Mouse (Mus musculus) CD4-positive helper T cell, adult 2 months (primary cell): ENCODE results near the gene Misp.

Experiments used
- DNase-seq: peaks from one replicate; pipeline ENCODE4 v3.0.0-alpha.2; 2012; ENCODE audit warnings: low read depth, missing footprints, low spot score

Gene Misp

DNA sequence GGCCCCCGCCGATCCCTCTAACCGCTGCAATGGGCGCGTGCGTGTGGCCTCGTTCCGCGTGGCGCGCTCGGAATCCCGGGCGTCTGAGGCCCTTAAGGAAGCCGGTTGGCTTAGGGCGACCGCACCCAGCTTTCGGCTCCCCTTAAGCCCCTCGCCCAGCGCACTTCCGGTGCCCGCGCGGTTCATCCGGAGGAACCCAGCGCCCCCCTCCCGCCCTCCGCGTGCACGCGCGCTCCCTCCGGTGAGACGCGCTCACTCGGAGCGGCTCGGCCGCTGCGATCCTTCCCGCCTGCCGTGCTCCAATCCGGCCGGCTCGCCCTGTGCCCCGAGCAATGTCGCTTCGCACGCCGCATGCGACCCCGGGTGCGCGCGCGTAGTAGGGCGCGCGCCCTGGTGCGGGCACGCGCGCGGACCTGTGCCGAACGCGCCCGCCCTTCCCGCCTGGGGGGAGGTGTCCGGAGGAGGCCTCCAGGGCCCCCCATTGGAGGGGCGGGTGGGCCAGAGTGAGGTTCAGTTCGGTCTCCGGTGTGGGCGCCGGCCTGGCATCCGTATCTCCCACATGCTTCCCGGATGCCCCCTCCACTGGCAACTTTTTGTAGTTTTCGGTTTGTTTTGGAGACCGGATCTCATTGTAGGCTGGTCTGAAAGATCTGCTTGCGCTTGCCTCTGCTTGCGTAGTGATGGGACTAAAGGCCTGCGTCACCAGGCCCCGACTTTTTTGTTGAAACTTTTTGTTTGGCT lies 34.2 kb downstream of the Misp start:
- peak; percentile 88 for DNase-seq

- DNase-seq, result peak; percentile 63
Measured at GRCm38 (mm10) chr10:79855558-79856184, 34.9 kb downstream of the Misp start.

GRCm38 (mm10) chr10:79856280-79856679 lies 35.5 kb downstream of the Misp start:
- no peak for DNase-seq

DNA sequence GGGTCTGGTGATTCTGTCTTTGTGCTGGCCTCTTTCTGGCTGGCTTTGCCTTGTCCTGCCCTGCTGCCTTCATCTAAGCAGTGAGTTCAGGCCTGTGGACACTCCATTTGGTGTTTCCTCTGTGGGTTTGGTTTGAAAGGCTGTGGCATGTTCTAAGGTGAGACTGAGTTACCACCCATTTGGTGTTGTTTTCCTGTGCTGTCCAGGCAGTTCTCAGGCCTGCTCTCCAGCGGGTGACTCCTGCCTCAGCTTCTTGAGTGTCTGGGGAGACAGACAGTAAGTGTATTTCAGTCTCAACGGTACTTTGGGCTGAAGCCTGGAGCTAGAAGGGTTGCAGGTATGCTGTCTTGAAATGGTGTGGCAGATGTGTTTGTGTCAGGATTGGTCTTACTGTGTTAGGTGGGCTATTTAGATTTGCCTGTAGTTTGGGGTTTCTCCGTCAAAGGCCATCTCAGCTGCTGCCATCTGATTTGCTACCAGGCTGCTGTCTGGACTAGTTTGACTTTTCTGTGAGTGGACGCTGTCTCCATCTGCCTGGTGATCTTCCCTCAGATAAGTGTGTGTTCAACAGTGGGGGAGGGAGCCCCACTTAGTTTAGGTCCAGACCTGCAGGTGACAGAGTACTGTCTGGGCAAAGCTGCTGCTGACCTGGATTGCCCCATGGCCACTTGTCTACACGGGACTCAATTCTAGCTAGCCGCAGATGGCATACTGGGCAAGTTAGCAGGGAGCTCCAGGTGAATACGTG lies 36.1 kb downstream of the Misp start:
- peak; percentile 18 for DNase-seq

GRCm38 (mm10) chr10:79857452-79857811 lies 36.6 kb downstream of the Misp start:
- peak; percentile 75 for DNase-seq

GRCm38 (mm10) chr10:79857894-79858293 lies 37.1 kb downstream of the Misp start:
- DNase-seq, result no peak

GRCm38 (mm10) chr10:79858416-79859074 lies 37.8 kb downstream of the Misp start:
- no peak for DNase-seq

- DNase-seq, result no peak
Measured at GRCm38 (mm10) chr10:79859116-79859515, 38.3 kb downstream of the Misp start.

DNA sequence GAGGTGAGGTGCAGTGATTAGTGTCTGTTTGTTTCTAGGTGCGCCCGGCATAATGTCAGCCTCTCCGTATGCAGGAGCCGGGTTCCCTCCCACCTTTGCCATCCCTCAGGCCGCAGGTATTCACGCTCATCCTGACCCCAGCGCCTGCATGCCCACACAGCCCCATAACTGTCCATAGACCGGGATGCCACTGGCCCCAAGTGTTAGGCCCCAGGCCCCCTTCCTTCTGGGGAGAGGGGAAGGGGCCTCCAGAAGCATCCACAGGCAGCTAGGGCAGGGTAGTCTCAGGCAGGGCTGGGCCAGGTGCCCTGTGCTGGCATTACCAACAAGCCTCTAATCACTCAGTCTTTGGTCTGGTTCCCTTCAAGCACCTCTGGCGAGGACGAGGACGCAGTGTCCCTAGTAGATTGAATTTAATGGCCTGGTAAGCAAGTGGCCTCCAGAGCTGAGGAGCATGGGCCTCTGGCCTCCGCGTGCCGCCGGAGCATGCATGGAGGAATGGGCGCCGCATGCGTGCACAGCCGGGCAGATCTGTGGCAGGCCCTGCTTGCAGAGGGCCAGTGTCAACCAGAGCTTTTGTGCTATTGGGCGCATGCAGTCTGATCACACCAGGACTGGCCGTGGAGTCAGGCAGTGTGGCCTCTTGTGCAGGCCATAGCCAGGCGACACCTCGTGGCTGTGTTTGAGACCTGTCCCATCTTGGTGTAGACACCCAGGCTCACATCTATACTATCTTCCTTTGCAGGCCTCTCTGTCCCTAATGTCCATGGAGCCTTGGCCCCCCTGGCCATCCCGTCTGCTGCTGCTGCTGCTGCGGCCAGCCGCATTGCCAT lies 39.5 kb downstream of the Misp start:
- no peak for DNase-seq

DNA sequence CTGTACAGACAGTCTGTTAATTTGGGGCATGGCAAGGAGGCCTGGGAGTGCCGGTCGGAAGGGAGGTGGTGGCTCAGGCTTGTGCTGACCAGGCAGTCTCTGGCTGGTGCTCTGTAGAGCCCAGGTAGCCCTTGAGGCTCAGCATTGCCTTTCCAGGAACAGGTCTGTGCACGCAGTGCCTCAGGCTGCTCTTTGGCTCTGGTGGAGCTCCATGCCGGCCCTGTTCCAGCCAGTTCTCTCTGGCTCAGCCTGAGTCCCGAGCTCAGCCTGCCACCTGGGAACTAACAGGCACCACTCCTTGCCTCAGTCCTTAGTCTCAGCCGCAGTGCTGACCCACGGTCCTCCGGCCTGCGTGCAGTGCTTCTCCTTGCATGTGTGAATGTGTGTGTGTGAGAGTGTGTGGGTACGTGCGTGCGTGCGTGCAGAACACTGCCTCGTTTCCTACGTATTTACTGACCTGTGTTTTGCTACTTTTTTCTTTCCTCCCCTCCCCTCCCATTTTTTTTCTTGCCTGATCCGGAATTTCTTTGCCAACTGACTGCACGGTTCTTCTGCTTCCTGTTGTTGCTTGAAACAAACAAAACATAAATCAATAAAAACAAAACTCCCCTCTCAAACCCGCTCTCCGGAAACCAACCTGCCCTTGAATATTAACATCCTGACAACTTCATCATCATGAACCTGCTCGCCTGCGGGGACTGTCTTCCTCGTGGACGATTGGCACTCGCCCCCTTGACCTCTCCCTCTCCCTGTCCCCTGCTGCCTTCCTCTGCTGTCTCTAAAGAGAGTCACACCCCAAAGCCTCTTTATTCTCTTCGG lies 40.6 kb downstream of the Misp start:
- no peak for DNase-seq

DNA sequence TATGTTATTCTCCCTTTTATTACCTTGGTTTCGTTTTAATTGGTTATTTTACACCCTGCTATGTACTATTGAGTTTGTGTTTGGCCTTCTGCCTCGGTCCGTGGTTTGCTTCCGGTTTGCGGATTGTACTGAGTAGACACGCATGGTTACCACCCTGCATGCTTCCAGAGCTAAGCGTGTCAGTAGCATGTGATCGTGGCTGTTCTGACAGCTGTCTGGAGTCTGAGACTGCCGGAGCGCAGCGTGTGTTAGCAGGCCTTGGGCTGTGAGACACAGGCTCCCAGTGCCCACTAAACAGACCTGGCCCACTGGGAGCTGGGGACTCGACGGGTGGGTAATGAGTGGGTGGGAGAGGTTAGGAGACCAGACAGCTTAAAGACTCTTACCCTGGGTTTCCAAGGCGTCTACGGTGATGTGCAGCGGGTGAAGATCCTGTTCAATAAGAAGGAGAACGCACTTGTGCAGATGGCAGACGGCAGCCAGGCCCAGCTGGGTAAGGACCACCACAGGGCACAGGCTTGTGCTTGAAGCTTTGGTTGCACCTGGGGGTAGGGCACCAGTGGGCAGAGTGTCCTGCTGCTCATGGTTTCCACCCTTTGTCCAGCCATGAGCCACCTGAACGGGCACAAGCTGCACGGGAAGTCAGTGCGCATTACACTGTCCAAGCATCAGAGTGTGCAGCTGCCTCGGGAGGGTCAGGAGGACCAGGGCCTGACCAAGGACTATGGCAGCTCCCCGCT lies 41.4 kb downstream of the Misp start:
- no peak for DNase-seq

- no peak for DNase-seq
Measured at GRCm38 (mm10) chr10:79862925-79863324, 42.1 kb downstream of the Misp start.

GRCm38 (mm10) chr10:79864351-79865188 lies 43.8 kb downstream of the Misp start:
- no peak for DNase-seq

DNA sequence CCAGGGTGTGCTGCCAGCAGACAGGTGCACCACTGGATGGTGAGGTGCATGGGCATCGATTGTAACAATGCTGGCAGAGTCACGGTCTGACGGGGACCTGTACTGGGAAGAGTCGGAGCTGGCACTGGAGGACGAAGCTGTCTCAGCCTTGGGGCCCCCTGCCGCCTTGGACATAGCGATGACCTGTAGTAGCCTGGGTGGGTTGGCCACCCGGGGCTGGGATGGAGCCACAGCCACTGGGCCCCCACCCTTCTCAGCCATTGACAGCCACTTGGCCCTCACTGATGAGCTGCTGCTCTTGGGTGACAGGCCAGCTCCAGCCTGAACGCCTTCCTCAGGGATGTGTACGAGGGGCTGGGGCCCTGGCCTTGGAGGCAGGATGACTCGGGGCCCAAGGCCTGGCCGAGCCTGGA lies 44.4 kb downstream of the Misp start:
- no peak for DNase-seq

DNA sequence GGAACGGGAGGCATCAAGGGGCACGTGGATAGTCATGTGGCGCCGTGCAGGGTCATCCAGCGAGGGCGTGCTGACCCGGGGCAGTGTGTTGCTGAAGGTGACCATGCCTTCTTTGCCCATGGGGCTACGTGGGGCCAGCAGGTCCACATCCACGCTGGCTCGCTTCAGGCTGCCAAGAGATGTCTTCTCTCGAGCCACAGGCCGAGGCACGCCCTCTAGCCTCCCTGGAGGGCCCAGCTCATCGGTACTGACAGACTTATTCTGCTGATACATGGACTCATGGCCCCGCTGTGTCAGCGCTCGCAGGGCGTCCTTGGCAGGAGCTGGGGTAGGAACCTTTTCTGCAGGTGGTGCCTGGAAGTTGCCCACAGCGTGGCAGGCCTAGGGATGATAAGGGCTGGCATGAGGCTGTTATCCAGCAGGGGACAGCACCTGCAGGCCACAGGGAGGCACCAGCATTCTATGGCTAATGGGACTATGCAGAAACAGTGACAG lies 45.1 kb downstream of the Misp start:
- DNase-seq, result no peak

DNA sequence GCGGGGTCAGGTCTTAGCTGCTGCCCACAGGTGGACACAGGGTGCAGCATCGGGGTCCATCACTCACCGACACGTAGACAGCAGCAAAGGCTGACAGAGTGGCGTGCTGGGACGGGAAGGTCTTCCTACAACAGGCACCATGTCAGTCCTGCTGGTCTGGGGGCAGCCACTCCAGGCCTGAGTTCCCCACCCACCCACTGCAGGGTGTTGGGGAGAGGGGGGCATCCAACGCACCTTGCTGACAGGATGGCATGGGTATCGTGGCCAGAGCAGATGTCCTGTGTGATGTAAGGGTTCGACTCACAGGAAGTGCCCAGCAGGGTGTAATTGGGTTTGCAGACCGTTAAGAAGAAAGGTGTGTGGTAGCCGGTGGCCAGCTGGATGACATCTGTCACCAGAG lies 45.8 kb downstream of the Misp start:
- no peak for DNase-seq

- DNase-seq, result no peak
Measured at GRCm38 (mm10) chr10:79871845-79872244, 51.1 kb downstream of the Misp start.

- DNase-seq, result no peak
Measured at GRCm38 (mm10) chr10:79872862-79873261, 52.1 kb downstream of the Misp start.

DNA sequence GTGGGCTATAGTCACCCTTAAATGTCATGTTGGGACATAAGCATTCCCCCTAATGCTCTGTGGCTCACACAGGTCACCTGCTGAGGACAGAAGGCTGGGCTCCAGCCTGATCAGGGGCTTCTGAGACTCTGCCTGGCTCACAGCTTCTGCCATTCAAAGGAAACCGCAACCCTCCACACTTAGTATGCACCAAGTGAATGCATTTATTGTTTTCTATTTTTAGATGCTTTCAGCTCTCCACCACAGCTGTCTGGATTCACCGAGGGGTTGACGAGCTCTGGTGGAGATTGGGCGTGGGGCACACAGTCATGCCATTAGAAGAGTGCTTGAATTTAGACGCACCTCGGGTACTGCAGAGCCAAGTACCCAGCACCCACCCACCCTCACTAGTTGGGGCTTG lies 52.5 kb downstream of the Misp start:
- DNase-seq, result peak; percentile 16
